Mouse (Mus musculus) kidney, embryonic 15.5 days (tissue): ENCODE data around the gene Cabp2. TPM values are rescaled to one million over a fixed set of nuclear protein-coding genes. Genes with fewer than 3 reads are reported as not detected.

Source experiments
- ATAC-seq: fragments of 200-750 bp; cut with Nextera tagmentation; replicated peaks from 2 replicates; pipeline ENCODE4 v1.8.0; 2017; ENCODE audit warnings: moderate TSS enrichment; ENCODE audit not compliant: low FRiP score
- H3K27ac ChIP-seq: fragments of 300-500 bp; sonication (generic); 2 replicates; pipeline ENCODE4 v1.5.1; 2015; ENCODE audit warnings: mild to moderate bottlenecking, inconsistent platforms
- H3K27me3 ChIP-seq: fragments of 300-500 bp; sonication (generic); 2 replicates; pipeline ENCODE4 v1.6.1; 2015; ENCODE audit warnings: inconsistent platforms
- H3K36me3 ChIP-seq: fragments of 300-500 bp; sonication (generic); 2 replicates; pipeline ENCODE4 v1.6.1; 2015; ENCODE audit warnings: inconsistent platforms
- H3K4me1 ChIP-seq: fragments of 300-500 bp; sonication (generic); 2 replicates; pipeline ENCODE4 v1.6.1; 2015; ENCODE audit warnings: inconsistent platforms
- H3K4me2 ChIP-seq: fragments of 300-500 bp; sonication (generic); 2 replicates; pipeline ENCODE4 v1.6.1; 2015; ENCODE audit warnings: moderate library complexity, mild to moderate bottlenecking, inconsistent platforms
- H3K4me3 ChIP-seq: fragments of 300-500 bp; sonication (generic); replicated peaks from 2 replicates; pipeline ENCODE4 v1.5.1; 2015; ENCODE audit warnings: mild to moderate bottlenecking, inconsistent platforms
- H3K9ac ChIP-seq: fragments of 300-500 bp; sonication (generic); 2 replicates; pipeline ENCODE4 v1.6.1; 2015; ENCODE audit warnings: mild to moderate bottlenecking, inconsistent platforms
- H3K9me3 ChIP-seq: fragments of 300-500 bp; sonication (generic); replicated peaks from 2 replicates; pipeline ENCODE4 v1.6.1; 2016; ENCODE audit warnings: inconsistent platforms
- WGBS: fragments of 180-500 bp; shearing (Covaris S2); methylation state at CpG from one replicate; pipeline ENCODE4 v1.1.7; 2015; ENCODE audit warnings: mixed read lengths; 5-methylcytosine and 5-hydroxymethylcytosine counted together
- polyA plus RNA-seq: library from polyadenylated mRNA; unstranded; fragments of >200 nt; fragmentation: Nextera tagmentation; extraction: Ambion mirVana; gene quantifications from 2 replicates; pipeline ENCODE4 v1.2.1, GENCODE M21; 2015

Cabp2 gene
- polyA plus RNA-seq, 1 experiment from 2014 or later: 0.84 TPM

DNA sequence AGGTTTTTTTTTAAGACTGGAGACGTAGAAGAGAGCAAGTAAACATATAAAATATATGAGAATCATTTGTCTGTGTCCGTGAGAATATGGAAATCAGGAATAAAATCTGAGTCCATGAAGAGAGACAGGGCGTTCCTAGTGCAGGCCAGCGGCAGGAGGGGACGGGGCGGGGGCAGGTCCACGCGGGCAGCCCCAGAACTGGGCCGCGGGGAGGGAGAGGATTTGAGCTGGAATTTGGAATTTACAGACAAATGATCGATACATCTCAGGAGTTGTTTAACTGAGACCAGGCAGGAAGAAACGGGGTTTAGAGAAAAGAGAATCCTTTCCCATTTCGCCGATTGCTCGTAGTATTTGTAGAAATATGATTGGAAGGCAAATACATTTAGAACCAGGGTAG lies 11.1 kb upstream of the Cabp2 start:
- WGBS: 76% methylated on average over 15 of the region's 15 CpGs
- Histone ChIP-seq H3K4me3 (no peak overlapping the region), H3K4me1 (peaks cover 15% of the 10 kb centered on the region), H3K4me2 (no peak overlapping the region), H3K9ac (no peak overlapping the region), H3K27me3 (no peaks in the 10 kb centered on the region), H3K9me3 (no peaks in the 10 kb centered on the region), H3K27ac (no peak overlapping the region), H3K36me3 (no peaks in the 10 kb centered on the region)
- no peak for ATAC-seq

DNA sequence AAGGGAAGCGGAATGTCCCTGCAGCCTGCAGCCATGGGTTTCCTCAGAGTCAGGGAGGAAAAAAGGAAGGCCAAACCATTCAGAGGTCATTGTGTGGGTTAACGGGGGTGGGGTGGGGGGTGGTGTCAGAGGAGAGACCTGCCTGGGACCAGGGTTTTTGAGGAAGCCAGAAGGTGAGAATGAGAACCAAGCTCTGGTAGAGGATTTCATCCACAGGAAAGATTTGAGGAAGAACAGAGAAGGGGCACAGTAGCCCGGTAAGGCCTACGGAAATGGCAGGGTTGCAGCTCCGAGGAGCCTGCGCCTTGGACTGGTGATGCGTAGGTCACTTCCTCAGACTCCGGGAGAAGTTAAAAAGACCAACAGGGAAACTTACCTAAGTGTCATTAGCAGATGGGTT lies 10.6 kb upstream of the Cabp2 start:
- ATAC-seq: no peak
- Histone ChIP-seq H3K36me3 (no peaks in the 10 kb centered on the region), H3K4me1 (peaks cover 15% of the 10 kb centered on the region), H3K27ac (no peak overlapping the region), H3K27me3 (no peaks in the 10 kb centered on the region), H3K4me3 (no peak overlapping the region), H3K9ac (no peak overlapping the region), H3K4me2 (no peak overlapping the region), H3K9me3 (no peaks in the 10 kb centered on the region)
- WGBS: 81% methylated on average over 8 of the region's 8 CpGs

DNA sequence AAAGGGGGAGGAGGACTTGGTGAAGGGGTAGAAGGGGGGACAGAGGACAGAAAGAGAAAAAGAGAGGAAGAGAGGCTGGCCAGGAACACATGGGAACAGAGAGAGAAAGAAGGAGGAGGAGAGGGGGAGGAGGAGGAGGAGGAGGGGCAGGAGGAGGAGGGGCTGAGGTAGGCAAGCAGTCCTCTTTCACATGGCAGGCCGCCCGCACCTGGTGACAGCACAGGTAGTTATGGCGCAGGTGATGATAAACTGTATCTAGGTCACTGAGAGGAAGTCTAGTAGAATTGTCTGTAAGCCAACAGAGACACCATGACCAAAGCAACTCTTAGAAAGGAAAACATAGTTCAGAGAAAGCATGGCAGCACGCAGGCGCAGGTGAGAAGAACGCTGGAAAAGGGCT lies 10.0 kb upstream of the Cabp2 start:
- no peak overlapping the region for H3K4me2 ChIP-seq
- H3K4me1 ChIP-seq: peaks cover 15% of the 10 kb centered on the region
- H3K9ac ChIP-seq: no peak overlapping the region
- ATAC-seq: no peak
- H3K4me3 ChIP-seq: no peak overlapping the region
- H3K27me3 ChIP-seq: no peaks in the 10 kb centered on the region
- H3K9me3 ChIP-seq: no peaks in the 10 kb centered on the region
- 94% methylated on average over 6 of the region's 6 CpGs for WGBS
- H3K36me3 ChIP-seq: no peaks in the 10 kb centered on the region
- no peak overlapping the region for H3K27ac ChIP-seq

DNA sequence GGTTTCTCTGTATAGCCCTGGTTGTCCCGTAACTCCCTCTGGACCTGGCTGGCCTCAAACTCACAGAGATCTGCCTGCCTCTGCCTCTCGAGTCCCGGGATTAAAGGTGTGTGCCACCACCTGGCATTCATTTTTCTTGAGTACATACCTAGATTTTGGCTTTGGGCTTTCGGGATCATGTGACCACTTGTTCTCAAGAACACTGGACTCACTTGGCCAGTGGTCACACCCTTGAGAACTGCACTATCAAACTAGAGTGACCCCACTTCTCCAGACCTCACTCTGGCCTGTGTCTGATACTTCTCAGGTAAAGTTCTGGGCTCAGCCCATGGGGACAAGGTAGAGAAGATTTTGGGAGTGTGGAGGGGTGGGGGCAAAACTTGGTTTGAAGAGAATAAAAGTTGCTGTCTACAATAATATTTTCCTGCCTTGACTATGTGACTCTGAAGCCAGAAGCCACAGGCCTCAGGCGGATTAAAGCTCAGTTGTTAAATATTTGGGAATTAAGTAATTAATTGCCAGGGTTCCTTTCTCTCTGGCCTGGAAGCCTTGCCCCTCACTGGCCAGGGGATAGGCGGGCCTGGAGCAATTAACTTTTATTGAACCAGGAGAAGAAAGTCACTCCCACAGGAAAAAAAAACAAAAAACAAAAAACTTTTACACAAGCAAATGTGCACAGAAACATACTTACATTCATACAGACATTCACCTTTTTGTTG lies 8.5 kb upstream of the Cabp2 start:
- Histone ChIP-seq H3K4me3 (no peak overlapping the region), H3K36me3 (no peaks in the 10 kb centered on the region), H3K27ac (no peak overlapping the region), H3K9me3 (no peaks in the 10 kb centered on the region), H3K4me1 (peaks cover 13% of the 10 kb centered on the region), H3K9ac (no peak overlapping the region), H3K4me2 (no peak overlapping the region), H3K27me3 (no peaks in the 10 kb centered on the region)
- no peak for ATAC-seq
- 78% methylated on average over 6 of the region's 6 CpGs for whole genome bisulfite sequencing

DNA sequence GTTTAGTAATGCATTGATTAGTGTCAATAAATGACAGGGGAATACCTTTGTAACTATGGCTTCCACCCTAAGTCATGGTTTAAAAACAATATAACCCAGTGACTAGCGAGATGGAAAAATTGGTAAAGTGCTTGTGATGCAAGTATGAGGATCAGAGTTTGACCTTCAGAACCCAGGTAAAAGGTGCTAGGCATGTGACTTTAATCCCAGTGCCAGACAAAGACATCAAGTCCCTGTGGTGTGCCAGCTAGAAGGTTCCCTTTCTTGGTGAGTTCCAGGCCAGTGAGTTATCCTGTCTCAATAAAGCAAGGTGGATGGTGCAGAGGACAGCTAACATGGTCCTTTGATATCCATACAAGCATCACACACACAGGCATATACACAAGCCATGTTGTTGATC lies 5.8 kb upstream of the Cabp2 start:
- Histone ChIP-seq H3K9ac (no peak overlapping the region), H3K27ac (no peak overlapping the region), H3K4me2 (no peak overlapping the region), H3K27me3 (no peaks in the 10 kb centered on the region), H3K36me3 (no peaks in the 10 kb centered on the region), H3K4me1 (peaks cover 6% of the 10 kb centered on the region; the same call in 1 of the 2 replicates), H3K4me3 (no peak overlapping the region), H3K9me3 (no peaks in the 10 kb centered on the region)
- no peak for ATAC-seq
- 86% methylated on average over 1 of the region's 1 CpGs for WGBS

DNA sequence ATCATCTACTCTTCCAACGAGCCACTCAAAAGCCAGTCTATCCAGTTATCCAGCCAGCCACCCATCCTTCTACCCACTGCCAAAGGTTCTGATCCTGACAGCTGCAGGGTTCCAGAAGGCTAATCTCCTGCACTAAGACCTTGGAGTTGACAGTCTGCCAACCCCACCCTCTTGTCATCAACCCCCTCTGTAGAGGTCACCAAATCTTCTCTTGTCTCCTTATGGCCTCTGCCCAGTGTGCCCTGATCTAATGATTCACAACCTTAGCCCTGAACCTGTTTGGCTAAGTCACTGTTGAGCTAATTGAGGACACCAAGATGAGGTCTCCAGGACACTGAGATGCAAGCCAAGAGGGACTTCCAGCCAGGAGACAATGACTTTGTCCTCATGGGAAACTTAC lies 1.8 kb upstream of the Cabp2 start:
- no peaks in the 10 kb centered on the region for H3K9me3 ChIP-seq
- ATAC-seq: no peak
- WGBS: 89% methylated on average over 1 of the region's 1 CpGs
- no peaks in the 10 kb centered on the region for H3K36me3 ChIP-seq
- peaks cover 3% of the 10 kb centered on the region; the same call in 1 of the 2 replicates for H3K27me3 ChIP-seq
- H3K4me2 ChIP-seq: no peak overlapping the region
- no peak overlapping the region for H3K9ac ChIP-seq
- H3K4me1 ChIP-seq: 0 out of 2 replicates have a peak, but pooled peaks cover 4% of the 10 kb centered on the region
- H3K27ac ChIP-seq: no peak overlapping the region
- no peak overlapping the region for H3K4me3 ChIP-seq

DNA sequence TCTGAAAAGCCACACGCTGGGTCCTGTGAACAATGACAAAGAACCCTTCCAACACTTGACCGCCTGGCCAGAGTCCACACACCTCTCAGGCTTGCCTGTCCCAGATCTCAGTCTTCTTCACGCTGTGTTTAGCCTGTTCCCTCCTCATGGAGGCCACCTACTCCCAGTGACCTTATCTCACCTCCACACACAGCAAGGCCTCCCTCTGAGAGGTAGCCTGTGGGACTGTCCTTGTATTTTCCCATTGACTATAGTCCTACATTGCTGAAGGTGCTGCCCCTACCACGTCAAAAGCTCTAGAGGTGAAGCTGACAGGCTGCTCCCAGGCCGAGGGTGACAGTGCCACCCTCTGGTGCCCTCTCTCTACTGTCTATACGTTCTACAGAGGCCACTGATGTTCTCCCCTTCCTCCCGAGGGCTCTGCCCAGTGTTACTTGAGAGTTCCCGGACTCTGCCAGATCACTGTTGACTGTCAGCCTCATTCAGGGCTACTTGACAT lies 818 bp upstream of the Cabp2 start:
- no peaks in the 10 kb centered on the region for H3K36me3 ChIP-seq
- no peak overlapping the region for H3K4me3 ChIP-seq
- no peak overlapping the region for H3K27ac ChIP-seq
- no peak overlapping the region for H3K9ac ChIP-seq
- WGBS: 66% methylated on average over 8 of the region's 8 CpGs
- no peak overlapping the region for H3K4me2 ChIP-seq
- peaks cover 3% of the 10 kb centered on the region; the same call in 1 of the 2 replicates for H3K27me3 ChIP-seq
- no peak for ATAC-seq
- H3K9me3 ChIP-seq: no peaks in the 10 kb centered on the region
- H3K4me1 ChIP-seq: 0 out of 2 replicates have a peak, but pooled peaks cover 4% of the 10 kb centered on the region

DNA sequence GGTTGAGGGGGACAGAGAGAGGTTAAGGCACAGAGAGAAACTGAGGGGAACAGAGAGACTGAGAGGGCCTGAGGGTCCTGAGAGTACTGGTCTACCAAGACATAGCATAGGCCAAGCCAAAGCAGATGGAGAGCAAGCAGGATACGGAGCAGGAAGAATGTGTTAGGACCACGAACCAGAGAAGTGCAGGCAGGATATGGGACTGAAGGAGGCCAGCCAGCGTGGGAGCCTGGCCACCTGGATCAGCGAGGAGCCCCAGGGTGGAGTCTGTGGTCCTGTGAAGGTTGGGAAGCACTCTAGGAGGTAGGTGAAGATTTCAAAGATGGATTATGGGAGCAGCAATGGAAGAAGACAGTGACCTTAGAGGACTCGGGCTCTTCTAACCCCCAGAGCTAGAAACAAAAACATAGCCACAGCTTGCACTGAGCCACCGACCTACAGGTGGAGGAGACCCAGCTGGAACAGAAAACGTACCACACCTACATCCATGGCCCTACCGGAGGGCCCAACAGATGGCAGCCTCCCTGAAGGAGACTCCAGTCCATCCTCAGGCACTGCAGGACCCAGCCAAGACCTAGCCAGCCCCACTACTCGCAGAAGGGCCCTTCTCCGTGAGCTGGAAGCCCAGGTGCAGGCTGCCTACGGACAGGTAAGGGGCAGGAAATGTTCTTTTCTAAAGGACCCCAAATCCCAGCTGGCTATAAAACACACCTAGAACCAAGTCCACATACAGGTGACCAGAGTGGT lies 1.0 kb downstream of the Cabp2 start:
- H3K9ac ChIP-seq: no peak overlapping the region
- no peak overlapping the region for H3K4me2 ChIP-seq
- no peaks in the 10 kb centered on the region for H3K9me3 ChIP-seq
- ATAC-seq: no peak
- 0 out of 2 replicates have a peak, but pooled peaks cover 4% of the 10 kb centered on the region for H3K4me1 ChIP-seq
- H3K36me3 ChIP-seq: no peaks in the 10 kb centered on the region
- H3K27me3 ChIP-seq: peaks cover 3% of the 10 kb centered on the region; the same call in 1 of the 2 replicates
- WGBS: 83% methylated on average over 11 of the region's 11 CpGs
- no peak overlapping the region for H3K27ac ChIP-seq
- H3K4me3 ChIP-seq: no peak overlapping the region

DNA sequence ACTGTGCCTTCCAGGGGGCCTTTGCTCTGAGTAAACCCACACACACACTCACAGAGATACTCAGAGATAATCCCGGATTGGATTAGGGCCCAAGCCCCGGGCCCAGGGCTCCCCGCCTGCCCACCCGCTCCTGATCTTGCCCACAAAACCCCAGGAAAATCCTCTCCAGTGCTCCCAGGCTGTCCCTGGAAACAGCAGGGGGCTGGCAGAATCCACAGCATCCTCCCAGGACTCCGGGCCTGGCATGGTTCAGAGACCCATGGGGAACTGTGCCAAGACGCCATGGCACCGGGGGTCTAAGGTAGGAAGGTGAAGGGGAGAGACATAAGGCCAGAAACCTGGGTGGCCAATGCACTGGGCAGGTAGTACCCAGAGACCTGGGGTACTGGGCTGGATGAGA lies 1.9 kb downstream of the Cabp2 start:
- Histone ChIP-seq H3K36me3 (no peaks in the 10 kb centered on the region), H3K9ac (no peak overlapping the region), H3K27ac (no peak overlapping the region), H3K9me3 (no peaks in the 10 kb centered on the region), H3K4me3 (no peak overlapping the region), H3K27me3 (peaks cover 3% of the 10 kb centered on the region; the same call in 1 of the 2 replicates), H3K4me2 (no peak overlapping the region), H3K4me1 (0 out of 2 replicates have a peak, but pooled peaks cover 4% of the 10 kb centered on the region)
- 88% methylated on average over 7 of the region's 7 CpGs for WGBS
- no peak for ATAC-seq

DNA sequence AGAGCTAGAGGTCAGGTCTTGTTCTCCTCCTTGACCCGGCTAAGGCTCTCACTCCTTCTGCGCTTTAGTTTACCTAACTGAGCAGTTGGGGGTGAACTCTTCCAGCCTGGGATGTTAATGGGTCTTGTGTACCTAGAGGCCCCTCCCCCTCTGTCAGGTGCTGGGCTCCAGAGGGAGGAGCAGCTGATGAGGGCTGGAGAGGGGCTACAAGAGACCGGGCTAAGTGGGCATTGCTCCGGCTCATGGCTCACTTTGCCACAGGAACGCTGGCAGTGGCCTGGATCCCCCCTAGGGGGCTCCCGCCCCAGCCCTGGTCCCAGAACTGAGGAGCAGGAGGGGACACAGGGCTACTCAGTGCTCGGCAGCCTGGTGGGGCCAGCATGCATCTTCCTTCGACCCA lies 2.4 kb downstream of the Cabp2 start:
- WGBS: 38% methylated on average over 8 of the region's 8 CpGs
- H3K4me1 ChIP-seq: 0 out of 2 replicates have a peak, but pooled peaks cover 4% of the 10 kb centered on the region
- no peaks in the 10 kb centered on the region for H3K36me3 ChIP-seq
- no peak overlapping the region for H3K9ac ChIP-seq
- ATAC-seq: peak; percentile 49
- H3K4me3 ChIP-seq: no peak overlapping the region
- no peaks in the 10 kb centered on the region for H3K9me3 ChIP-seq
- H3K4me2 ChIP-seq: no peak overlapping the region
- no peak overlapping the region for H3K27ac ChIP-seq
- peaks cover 3% of the 10 kb centered on the region; the same call in 1 of the 2 replicates for H3K27me3 ChIP-seq

DNA sequence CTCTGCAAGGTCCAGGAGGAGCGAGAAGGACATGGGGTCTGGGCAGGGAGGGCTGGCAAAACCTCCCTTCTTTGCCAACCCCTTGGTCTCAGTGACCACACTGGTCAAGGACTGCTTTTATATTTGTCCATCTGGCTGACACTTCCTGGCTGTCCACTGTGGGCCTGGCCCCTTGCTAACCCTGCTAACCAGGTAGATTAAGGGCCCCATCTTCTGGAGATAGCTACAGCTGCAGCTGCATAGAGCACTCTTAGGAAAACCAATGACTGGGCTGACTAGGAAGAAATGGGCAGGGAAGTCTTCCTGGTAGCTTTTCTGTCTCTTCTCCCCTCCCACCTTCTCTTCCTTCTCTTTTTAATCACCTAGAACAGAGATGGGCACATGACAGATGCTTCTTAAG lies 3.6 kb downstream of the Cabp2 start:
- no peak for ATAC-seq
- H3K36me3 ChIP-seq: no peaks in the 10 kb centered on the region
- WGBS: 100% methylated on average over 1 of the region's 1 CpGs
- no peak overlapping the region for H3K9ac ChIP-seq
- H3K27me3 ChIP-seq: peaks cover 3% of the 10 kb centered on the region; the same call in 1 of the 2 replicates
- no peak overlapping the region for H3K27ac ChIP-seq
- no peak overlapping the region for H3K4me2 ChIP-seq
- 0 out of 2 replicates have a peak, but pooled peaks cover 4% of the 10 kb centered on the region for H3K4me1 ChIP-seq
- H3K4me3 ChIP-seq: no peak overlapping the region
- no peaks in the 10 kb centered on the region for H3K9me3 ChIP-seq

DNA sequence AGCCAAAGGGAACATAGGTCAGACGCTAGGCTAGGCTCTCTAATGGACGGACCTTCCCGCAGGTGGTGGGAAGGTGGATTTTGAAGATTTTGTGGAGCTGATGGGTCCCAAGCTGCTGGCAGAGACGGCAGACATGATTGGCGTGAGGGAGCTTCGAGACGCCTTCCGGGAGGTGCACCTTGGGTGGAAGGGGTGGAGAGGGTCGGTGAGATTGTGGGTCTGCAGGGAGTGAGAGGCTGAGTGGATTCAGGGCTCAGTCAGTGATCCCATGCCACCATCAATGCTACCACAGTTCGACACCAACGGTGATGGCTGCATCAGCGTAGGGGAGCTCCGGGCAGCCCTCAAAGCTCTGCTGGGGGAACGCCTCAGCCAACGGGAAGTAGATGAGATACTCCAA lies 4.8 kb downstream of the Cabp2 start:
- Histone ChIP-seq H3K4me2 (no peak overlapping the region), H3K27me3 (peaks cover 3% of the 10 kb centered on the region; the same call in 1 of the 2 replicates), H3K27ac (no peak overlapping the region), H3K9ac (no peak overlapping the region), H3K4me3 (no peak overlapping the region), H3K36me3 (no peaks in the 10 kb centered on the region), H3K4me1 (0 out of 2 replicates have a peak, but pooled peaks cover 4% of the 10 kb centered on the region), H3K9me3 (no peaks in the 10 kb centered on the region)
- WGBS: 90% methylated on average over 15 of the region's 15 CpGs
- ATAC-seq: no peak
